Mouse (Mus musculus): ENCODE measurements around the gene Nr2c1. TPM values are rescaled to one million over a fixed set of nuclear protein-coding genes. Genes with fewer than 3 reads are reported as not detected.

Nr2c1 gene
- 10.9 and 11.4 TPM in 2 replicates for polyA plus RNA-seq (2014; fragmentation: Nextera tagmentation; extraction: Ambion mirVana)

DNA sequence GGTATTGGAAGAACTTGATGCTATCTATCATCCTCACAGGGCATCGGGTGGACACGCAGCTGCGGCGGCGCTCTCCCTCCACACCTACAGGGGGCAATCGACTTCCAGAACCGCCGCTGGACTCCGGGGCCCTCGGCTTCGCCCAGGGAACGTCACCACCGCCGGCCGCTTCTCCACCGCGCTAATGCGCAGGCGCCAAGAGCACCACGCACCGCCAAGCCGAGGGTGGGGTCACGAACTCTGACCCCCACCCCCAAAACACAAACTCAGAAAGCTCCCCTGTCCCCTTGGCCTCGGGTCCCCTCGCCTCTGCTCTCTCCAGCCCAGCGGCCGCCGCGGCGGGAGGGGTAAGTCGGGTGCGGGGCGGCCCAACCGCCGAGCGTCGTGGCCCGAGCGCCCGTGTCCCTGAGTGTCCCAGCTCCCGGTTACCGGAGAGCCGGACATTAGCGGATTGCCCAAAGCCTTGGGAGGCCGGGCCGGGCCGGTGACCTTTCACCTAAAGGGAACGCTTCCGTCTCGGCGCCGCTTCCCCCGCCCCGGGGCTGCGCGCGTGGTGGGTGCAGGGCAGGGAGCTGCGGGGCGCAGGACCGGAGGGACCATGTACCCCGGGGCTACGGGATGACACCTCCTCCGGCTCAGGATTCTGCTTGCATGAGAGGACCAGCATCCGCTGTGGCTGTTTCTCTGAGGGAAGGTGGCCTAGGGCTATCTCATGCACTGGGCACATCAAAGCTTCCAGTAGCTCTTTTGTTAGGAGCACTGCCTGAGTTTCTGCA, at the start of gene Nr2c1:
Gene Nr2c1 (plus strand): TSS at position 268 of the 776 bp plus-strand sequence.
- H3K27ac ChIP-seq (ENCODE audit: low read depth, low read length): peak within 1 kb of the TSS; percentile 28
- peak; percentile 94 for ATAC-seq (replicated peaks; ENCODE audit: low FRiP score)
- WGBS: 1% methylated on average over 63 of the region's 64 CpGs
- no peaks in the 10 kb centered on the region for H3K9me3 ChIP-seq (ENCODE audit: control insufficient read depth, low read length)
- H3K4me2 ChIP-seq (ENCODE audit: low read depth, low read length, severe bottlenecking): peak within 1 kb of the TSS; percentile 53
- peak within 1 kb of the TSS; percentile 95 for H3K9ac ChIP-seq (ENCODE audit: low read length)
- H3K4me3 ChIP-seq (ENCODE audit: low read depth, low read length): peak within 1 kb of the TSS; percentile 78
- H3K4me1 ChIP-seq (replicated peaks; ENCODE audit: control insufficient read depth, insufficient read depth, low read length): no peaks in the 10 kb centered on the region
- DNase-seq (ENCODE audit: low spot score): peak; percentile 94
- H3K27me3 ChIP-seq (ENCODE audit: control insufficient read depth, insufficient read depth, low read length): no peaks in the 10 kb centered on the region
- no peaks in the 10 kb centered on the region for H3K36me3 ChIP-seq (ENCODE audit: control insufficient read depth, insufficient read depth, low read length)

- Histone ChIP-seq H3K9ac (ENCODE audit: low read length) (no peak overlapping the region), H3K4me2 (ENCODE audit: low read depth, low read length, severe bottlenecking) (no peak overlapping the region), H3K4me3 (ENCODE audit: low read depth, low read length) (no peak overlapping the region), H3K4me1 (replicated peaks; ENCODE audit: control insufficient read depth, insufficient read depth, low read length) (no peaks in the 10 kb centered on the region), H3K9me3 (ENCODE audit: control insufficient read depth, low read length) (no peaks in the 10 kb centered on the region), H3K27me3 (ENCODE audit: control insufficient read depth, insufficient read depth, low read length) (no peaks in the 10 kb centered on the region), H3K36me3 (ENCODE audit: control insufficient read depth, insufficient read depth, low read length) (no peaks in the 10 kb centered on the region), H3K27ac (ENCODE audit: low read depth, low read length) (no peak overlapping the region)
- DNase-seq (ENCODE audit: low spot score): no peak
- 82% methylated on average over 3 of the region's 3 CpGs for WGBS
- ATAC-seq (replicated peaks; ENCODE audit: low FRiP score): no peak
Measured at GRCm38 (mm10) chr10:94098100-94098499, 49.7 kb upstream of the Nr2c1 start.

GRCm38 (mm10) chr10:94105498-94105897, 42.3 kb upstream of the Nr2c1 start:
- Histone ChIP-seq H3K4me3 (ENCODE audit: low read depth, low read length) (no peak overlapping the region), H3K9ac (ENCODE audit: low read length) (no peak overlapping the region), H3K4me2 (ENCODE audit: low read depth, low read length, severe bottlenecking) (no peak overlapping the region), H3K36me3 (ENCODE audit: control insufficient read depth, insufficient read depth, low read length) (no peaks in the 10 kb centered on the region), H3K4me1 (replicated peaks; ENCODE audit: control insufficient read depth, insufficient read depth, low read length) (no peaks in the 10 kb centered on the region), H3K27me3 (ENCODE audit: control insufficient read depth, insufficient read depth, low read length) (no peaks in the 10 kb centered on the region), H3K9me3 (ENCODE audit: control insufficient read depth, low read length) (no peaks in the 10 kb centered on the region), H3K27ac (ENCODE audit: low read depth, low read length) (no peak overlapping the region)
- DNase-seq (ENCODE audit: low spot score) (no peak), ATAC-seq (replicated peaks; ENCODE audit: low FRiP score) (no peak)
- 92% methylated on average over 10 of the region's 10 CpGs for WGBS

DNA sequence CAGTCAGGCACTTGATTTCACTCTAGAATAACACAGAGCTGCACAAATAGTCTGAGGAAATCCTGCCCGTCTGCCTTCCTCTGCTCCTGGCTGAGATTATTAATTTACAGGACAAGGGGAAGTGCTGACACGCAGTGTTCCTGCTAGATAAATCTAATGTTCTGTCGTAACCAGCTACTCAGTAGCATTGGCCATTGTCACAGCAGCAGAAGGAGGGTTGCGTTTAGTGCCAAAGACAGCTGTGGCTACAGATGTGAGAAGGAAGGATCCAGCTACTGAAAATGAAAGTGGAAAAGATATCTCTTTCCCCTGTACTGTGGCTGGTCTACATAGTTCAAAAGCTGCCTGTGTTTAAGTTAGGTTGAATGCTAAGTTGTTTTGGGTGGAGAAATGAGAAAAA, 40.7 kb upstream of the Nr2c1 start:
- 85% methylated on average over 4 of the region's 4 CpGs for WGBS
- Histone ChIP-seq H3K4me3 (ENCODE audit: low read depth, low read length) (no peak overlapping the region), H3K27ac (ENCODE audit: low read depth, low read length) (no peak overlapping the region), H3K4me2 (ENCODE audit: low read depth, low read length, severe bottlenecking) (no peak overlapping the region), H3K9me3 (ENCODE audit: control insufficient read depth, low read length) (no peaks in the 10 kb centered on the region), H3K9ac (ENCODE audit: low read length) (no peak overlapping the region), H3K36me3 (ENCODE audit: control insufficient read depth, insufficient read depth, low read length) (no peaks in the 10 kb centered on the region), H3K4me1 (replicated peaks; ENCODE audit: control insufficient read depth, insufficient read depth, low read length) (no peaks in the 10 kb centered on the region), H3K27me3 (ENCODE audit: control insufficient read depth, insufficient read depth, low read length) (no peaks in the 10 kb centered on the region)
- ATAC-seq (replicated peaks; ENCODE audit: low FRiP score): no peak
- no peak for DNase-seq (ENCODE audit: low spot score)

- DNase-seq (ENCODE audit: low spot score): no peak
- Histone ChIP-seq H3K36me3 (ENCODE audit: control insufficient read depth, insufficient read depth, low read length) (no peaks in the 10 kb centered on the region), H3K27me3 (ENCODE audit: control insufficient read depth, insufficient read depth, low read length) (no peaks in the 10 kb centered on the region), H3K9me3 (ENCODE audit: control insufficient read depth, low read length) (no peaks in the 10 kb centered on the region), H3K4me2 (ENCODE audit: low read depth, low read length, severe bottlenecking) (no peak overlapping the region), H3K27ac (ENCODE audit: low read depth, low read length) (no peak overlapping the region), H3K9ac (ENCODE audit: low read length) (no peak overlapping the region), H3K4me3 (ENCODE audit: low read depth, low read length) (no peak overlapping the region), H3K4me1 (replicated peaks; ENCODE audit: control insufficient read depth, insufficient read depth, low read length) (no peaks in the 10 kb centered on the region)
- ATAC-seq (replicated peaks; ENCODE audit: low FRiP score): no peak
- 92% methylated on average over 7 of the region's 7 CpGs for WGBS
Measured at GRCm38 (mm10) chr10:94107607-94108006, 40.2 kb upstream of the Nr2c1 start.

- WGBS: 90% methylated on average over 6 of the region's 6 CpGs
- no peaks in the 10 kb centered on the region for H3K4me1 ChIP-seq (replicated peaks; ENCODE audit: control insufficient read depth, insufficient read depth, low read length)
- no peak overlapping the region for H3K4me2 ChIP-seq (ENCODE audit: low read depth, low read length, severe bottlenecking)
- no peaks in the 10 kb centered on the region for H3K36me3 ChIP-seq (ENCODE audit: control insufficient read depth, insufficient read depth, low read length)
- no peak overlapping the region for H3K4me3 ChIP-seq (ENCODE audit: low read depth, low read length)
- ATAC-seq (replicated peaks; ENCODE audit: low FRiP score) (no peak), DNase-seq (ENCODE audit: low spot score) (no peak)
- no peaks in the 10 kb centered on the region for H3K9me3 ChIP-seq (ENCODE audit: control insufficient read depth, low read length)
- no peak overlapping the region for H3K9ac ChIP-seq (ENCODE audit: low read length)
- H3K27ac ChIP-seq (ENCODE audit: low read depth, low read length): no peak overlapping the region
- no peaks in the 10 kb centered on the region for H3K27me3 ChIP-seq (ENCODE audit: control insufficient read depth, insufficient read depth, low read length)
Measured at GRCm38 (mm10) chr10:94108791-94109190, 39.0 kb upstream of the Nr2c1 start.

DNA sequence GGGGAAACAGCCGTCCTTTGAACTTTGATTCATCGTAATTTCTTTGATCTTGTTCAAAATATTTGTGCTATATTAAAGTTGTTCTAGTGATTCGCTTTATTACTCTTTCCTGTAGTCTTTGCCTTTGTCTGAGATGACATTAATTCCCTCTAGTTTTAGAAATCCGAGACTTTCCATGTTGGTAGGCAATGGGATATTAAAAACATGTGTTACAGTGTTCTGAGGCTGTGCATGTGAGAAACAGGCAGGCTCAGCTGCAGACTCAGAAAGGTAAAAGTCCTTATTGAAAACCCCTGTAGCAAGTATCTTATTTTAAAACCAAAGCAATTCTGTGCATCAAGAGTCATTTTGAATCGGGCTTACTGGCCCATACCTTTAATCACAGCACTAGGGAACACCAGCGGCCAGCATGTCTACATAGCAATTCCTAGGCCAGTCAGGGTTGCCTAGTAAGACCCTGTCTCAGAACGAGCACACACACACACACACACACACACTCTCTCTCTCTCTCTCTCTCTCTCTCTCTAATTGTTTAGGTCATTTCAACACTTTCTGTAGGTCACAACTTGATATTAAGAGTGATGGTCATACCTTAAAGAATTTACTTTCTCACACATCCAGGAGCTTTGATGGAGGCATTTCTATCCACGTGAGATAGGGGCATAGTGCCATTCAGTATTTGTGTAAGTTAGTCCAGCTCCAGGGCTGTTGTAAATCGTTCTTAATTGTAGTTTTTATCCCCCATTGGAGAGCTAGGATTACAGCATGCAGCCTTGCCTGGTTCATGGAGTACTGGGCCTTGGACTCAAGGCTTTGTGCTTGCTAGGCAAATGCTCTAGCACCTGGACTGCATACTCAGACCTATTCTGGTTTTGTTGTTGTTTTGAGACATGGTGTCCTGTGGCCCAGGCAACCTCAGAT, 36.7 kb upstream of the Nr2c1 start:
- Histone ChIP-seq H3K9ac (ENCODE audit: low read length) (no peak overlapping the region), H3K4me3 (ENCODE audit: low read depth, low read length) (no peak overlapping the region), H3K4me1 (replicated peaks; ENCODE audit: control insufficient read depth, insufficient read depth, low read length) (no peaks in the 10 kb centered on the region), H3K36me3 (ENCODE audit: control insufficient read depth, insufficient read depth, low read length) (no peaks in the 10 kb centered on the region), H3K27me3 (ENCODE audit: control insufficient read depth, insufficient read depth, low read length) (no peaks in the 10 kb centered on the region), H3K27ac (ENCODE audit: low read depth, low read length) (no peak overlapping the region), H3K4me2 (ENCODE audit: low read depth, low read length, severe bottlenecking) (no peak overlapping the region), H3K9me3 (ENCODE audit: control insufficient read depth, low read length) (no peaks in the 10 kb centered on the region)
- no peak for ATAC-seq (replicated peaks; ENCODE audit: low FRiP score)
- no peak for DNase-seq (ENCODE audit: low spot score)
- 80% methylated on average over 9 of the region's 9 CpGs for WGBS

GRCm38 (mm10) chr10:94112207-94112606, 35.6 kb upstream of the Nr2c1 start:
- H3K27me3 ChIP-seq (ENCODE audit: control insufficient read depth, insufficient read depth, low read length): no peaks in the 10 kb centered on the region
- no peak overlapping the region for H3K9ac ChIP-seq (ENCODE audit: low read length)
- DNase-seq (ENCODE audit: low spot score) (no peak), ATAC-seq (replicated peaks; ENCODE audit: low FRiP score) (no peak)
- no peaks in the 10 kb centered on the region for H3K9me3 ChIP-seq (ENCODE audit: control insufficient read depth, low read length)
- no peak overlapping the region for H3K27ac ChIP-seq (ENCODE audit: low read depth, low read length)
- WGBS: 89% methylated on average over 3 of the region's 3 CpGs
- H3K4me2 ChIP-seq (ENCODE audit: low read depth, low read length, severe bottlenecking): no peak overlapping the region
- H3K4me1 ChIP-seq (replicated peaks; ENCODE audit: control insufficient read depth, insufficient read depth, low read length): no peaks in the 10 kb centered on the region
- no peaks in the 10 kb centered on the region for H3K36me3 ChIP-seq (ENCODE audit: control insufficient read depth, insufficient read depth, low read length)
- no peak overlapping the region for H3K4me3 ChIP-seq (ENCODE audit: low read depth, low read length)
